Mouse (Mus musculus): ENCODE results near the gene Rgs7bp.

DNA sequence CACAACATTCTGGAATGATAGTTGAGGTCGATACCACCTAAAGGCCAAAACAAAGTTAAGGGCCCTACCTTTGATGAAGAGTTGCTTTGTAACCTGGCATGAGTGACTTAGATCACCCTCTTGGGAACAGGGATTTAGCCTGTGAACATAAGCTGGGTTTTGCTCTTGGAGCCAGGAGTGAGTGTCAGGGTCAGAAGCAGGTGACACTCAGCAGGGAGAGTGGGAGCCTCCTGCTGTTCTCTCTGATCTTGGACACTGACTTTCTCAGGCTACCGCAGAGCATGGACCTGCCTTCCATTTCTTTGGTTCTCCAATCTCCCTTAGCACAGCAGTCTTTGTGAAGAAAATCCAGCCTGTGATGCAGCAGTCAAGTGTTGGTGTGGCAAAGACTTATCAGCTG is 87.2 kb downstream of the Rgs7bp start:
- TF ChIP-seq POLR2AphosphoS2 (IDR thresholded peaks at IDR 0.05; ENCODE audit: low read depth, low read length) = no peak
- TF ChIP-seq MXI1 (IDR thresholded peaks at IDR 0.05; ENCODE audit: low read depth, low read length) = no peak
- TF ChIP-seq ZC3H11A (IDR thresholded peaks at IDR 0.05; ENCODE audit: low read depth, low read length) = no peak
- no peak for TF ChIP-seq TBP (conservative IDR thresholded peaks at IDR 0.05; ENCODE audit: low read depth, low read length)
- no peak for TF ChIP-seq ZKSCAN1 (IDR thresholded peaks at IDR 0.05; ENCODE audit: borderline replicate concordance, low read depth, low read length)
- no peak for TF ChIP-seq NELFE (IDR thresholded peaks at IDR 0.05; ENCODE audit: low read depth, low read length)
- no peak for TF ChIP-seq CTCF (conservative IDR thresholded peaks at IDR 0.05 in 1 of 2, IDR thresholded peaks at IDR 0.05 in 1 of 2; ENCODE audit: low read depth in 2 of 2, low read length in 2 of 2)
- no peak for TF ChIP-seq IRF4 (IDR thresholded peaks at IDR 0.05; ENCODE audit: low read depth, low read length)
- no peak for TF ChIP-seq SIN3A (IDR thresholded peaks at IDR 0.05; ENCODE audit: low read length)
- no peak for TF ChIP-seq EP300 (IDR thresholded peaks at IDR 0.05; ENCODE audit: low read length)
- no peak for TF ChIP-seq SMC3 (IDR thresholded peaks at IDR 0.05; ENCODE audit: low read depth, low read length)

Data from CH12.LX (cell line).